Mouse (Mus musculus) embryonic facial prominence, embryonic 14.5 days (tissue): ENCODE measurements around the gene Col3a1. TPM values are rescaled to one million over a fixed set of nuclear protein-coding genes. Genes with fewer than 3 reads are reported as not detected.

Experiments
- ATAC-seq: fragments of 200-750 bp; cut with Nextera tagmentation; 2 replicates; pipeline ENCODE4 v1.8.0; 2017; ENCODE audit warnings: low read depth, moderate number of reproducible peaks, moderate TSS enrichment
- DNase-seq: peaks from one replicate; pipeline ENCODE4 v3.0.0-alpha.2; 2015; ENCODE audit warnings: low spot score
- H3K27ac ChIP-seq: fragments of 300-500 bp; sonication (generic); replicated peaks from 2 replicates; pipeline ENCODE4 v1.5.1; 2014; ENCODE audit warnings: low read depth, mild to moderate bottlenecking, low read length, moderate library complexity
- H3K27me3 ChIP-seq: fragments of 300-500 bp; sonication (generic); replicated peaks from 2 replicates; pipeline ENCODE4 v1.6.1; 2014; ENCODE audit warnings: low read length; ENCODE audit not compliant: control insufficient read depth, insufficient read depth
- H3K36me3 ChIP-seq: fragments of 300-500 bp; sonication (generic); 2 replicates; pipeline ENCODE4 v1.6.1; 2014; ENCODE audit warnings: low read length, mixed read lengths; ENCODE audit not compliant: control insufficient read depth, insufficient read depth
- H3K4me1 ChIP-seq: fragments of 300-500 bp; sonication (generic); 2 replicates; pipeline ENCODE4 v1.6.1; 2014; ENCODE audit warnings: antibody characterized with exemption, low read length; ENCODE audit not compliant: control insufficient read depth, insufficient read depth
- H3K4me2 ChIP-seq: fragments of 300-500 bp; sonication (generic); 2 replicates; pipeline ENCODE4 v1.6.1; 2014; ENCODE audit warnings: low read depth, mild to moderate bottlenecking, low read length, moderate library complexity, mixed read lengths
- H3K4me3 ChIP-seq: fragments of 300-500 bp; sonication (generic); 2 replicates; pipeline ENCODE4 v1.5.1; 2014; ENCODE audit warnings: low read depth, mild to moderate bottlenecking, low read length
- H3K9ac ChIP-seq: fragments of 300-500 bp; sonication (generic); 2 replicates; pipeline ENCODE4 v1.6.1; 2014; ENCODE audit warnings: low read depth, mild to moderate bottlenecking, low read length, moderate library complexity, mixed read lengths
- H3K9me3 ChIP-seq: fragments of 300-500 bp; sonication (generic); 2 replicates; pipeline ENCODE4 v1.6.1; 2016; ENCODE audit warnings: low read length; ENCODE audit not compliant: control insufficient read depth
- WGBS: fragments of 180-500 bp; shearing (Covaris S2); extraction: QIAGEN DNeasy Blood & Tissue Kit; methylation state at CpG from one replicate; pipeline ENCODE4 v1.1.7; 2014; 5-methylcytosine and 5-hydroxymethylcytosine counted together
- polyA plus RNA-seq: library from polyadenylated mRNA; unstranded; fragments of >200 nt; fragmentation: Nextera tagmentation; extraction: Ambion mirVana; gene quantifications from 2 replicates; pipeline ENCODE4 v1.2.1, GENCODE M21; 2014

Col3a1 gene
- polyA plus RNA-seq, 1 experiment from 2014 or later, result 3,558 TPM

- Histone ChIP-seq H3K36me3 (0 out of 2 replicates have a peak, but pooled peaks cover 8% of the 10 kb centered on the region), H3K27ac (peak overlapping the region; percentile 97), H3K4me1 (peaks cover 6% of the 10 kb centered on the region), H3K4me2 (peak overlapping the region; percentile 64), H3K4me3 (peak overlapping the region; percentile 56), H3K27me3 (no peaks in the 10 kb centered on the region), H3K9ac (peak overlapping the region; percentile 83), H3K9me3 (no peaks in the 10 kb centered on the region)
- DNase-seq (peak; percentile 73), ATAC-seq (no peak)
Observed at GRCm38 (mm10) chr1:45311962-45312361, 624 bp downstream of the Col3a1 start.

- Histone ChIP-seq H3K36me3 (peaks cover 9% of the 10 kb centered on the region), H3K4me1 (peaks cover 10% of the 10 kb centered on the region), H3K4me2 (peak overlapping the region; percentile 64), H3K27me3 (no peaks in the 10 kb centered on the region), H3K9ac (peak overlapping the region; percentile 83), H3K27ac (peak overlapping the region; percentile 97), H3K4me3 (peak overlapping the region; percentile 56), H3K9me3 (no peaks in the 10 kb centered on the region)
- peak; percentile 52 for ATAC-seq
- DNase-seq, result peak; percentile 92
Observed at GRCm38 (mm10) chr1:45312870-45313269, 1.5 kb downstream of the Col3a1 start.

- Histone ChIP-seq H3K9me3 (no peaks in the 10 kb centered on the region), H3K27me3 (no peaks in the 10 kb centered on the region), H3K27ac (peak overlapping the region; percentile 97), H3K36me3 (peaks cover 14% of the 10 kb centered on the region), H3K4me3 (peak overlapping the region; percentile 56), H3K4me1 (peaks cover 10% of the 10 kb centered on the region), H3K9ac (peak overlapping the region; percentile 83), H3K4me2 (peak overlapping the region; percentile 64)
- ATAC-seq (peak; percentile 57; the same call in 1 of the 2 replicates), DNase-seq (peak; percentile 94)
- 5% methylated on average over 5 of the region's 11 CpGs for WGBS
Observed at GRCm38 (mm10) chr1:45313696-45314295, 2.5 kb downstream of the Col3a1 start.

GRCm38 (mm10) chr1:45315767-45316528 is 4.6 kb downstream of the Col3a1 start:
- Histone ChIP-seq H3K9ac (peak overlapping the region; percentile 49), H3K4me3 (peak overlapping the region; percentile 15), H3K4me2 (peak overlapping the region; percentile 45), H3K27ac (peak overlapping the region; percentile 58), H3K27me3 (no peaks in the 10 kb centered on the region), H3K4me1 (peaks cover 8% of the 10 kb centered on the region), H3K36me3 (peaks cover 14% of the 10 kb centered on the region), H3K9me3 (no peaks in the 10 kb centered on the region)
- ATAC-seq (no peak), DNase-seq (peak; percentile 49)
- WGBS, result 18% methylated on average over 7 of the region's 7 CpGs

- no peak overlapping the region for H3K9ac ChIP-seq
- 87% methylated on average over 1 of the region's 1 CpGs for WGBS
- peaks cover 8% of the 10 kb centered on the region for H3K4me1 ChIP-seq
- no peaks in the 10 kb centered on the region for H3K27me3 ChIP-seq
- H3K4me2 ChIP-seq, result no peak overlapping the region
- H3K27ac ChIP-seq, result peak overlapping the region; percentile 15; the same call in 1 of the 2 replicates
- no peaks in the 10 kb centered on the region for H3K9me3 ChIP-seq
- H3K4me3 ChIP-seq, result no peak overlapping the region
- DNase-seq, result no peak
- H3K36me3 ChIP-seq, result peaks cover 30% of the 10 kb centered on the region
- no peak for ATAC-seq
Observed at GRCm38 (mm10) chr1:45318241-45318640, 6.9 kb downstream of the Col3a1 start.

- peaks cover 46% of the 10 kb centered on the region for H3K36me3 ChIP-seq
- no peak overlapping the region for H3K9ac ChIP-seq
- DNase-seq (peak; percentile 79), ATAC-seq (no peak)
- H3K9me3 ChIP-seq, result no peaks in the 10 kb centered on the region
- H3K27me3 ChIP-seq, result no peaks in the 10 kb centered on the region
- peaks cover 8% of the 10 kb centered on the region for H3K4me1 ChIP-seq
- H3K4me2 ChIP-seq, result no peak overlapping the region
- no peak overlapping the region for H3K4me3 ChIP-seq
- H3K27ac ChIP-seq, result peak overlapping the region; percentile 52
Observed at GRCm38 (mm10) chr1:45320861-45321260, 9.5 kb downstream of the Col3a1 start.

- WGBS, result 100% methylated on average over 1 of the region's 1 CpGs
- ATAC-seq, result no peak
- no peak for DNase-seq
- H3K4me3 ChIP-seq, result no peak overlapping the region
- H3K4me2 ChIP-seq, result no peak overlapping the region
- H3K36me3 ChIP-seq, result peaks cover 76% of the 10 kb centered on the region
- H3K9me3 ChIP-seq, result no peaks in the 10 kb centered on the region
- no peak overlapping the region for H3K9ac ChIP-seq
- no peaks in the 10 kb centered on the region for H3K27me3 ChIP-seq
- H3K27ac ChIP-seq, result no peak overlapping the region
- no peaks in the 10 kb centered on the region for H3K4me1 ChIP-seq
Observed at GRCm38 (mm10) chr1:45329149-45329548, 17.8 kb downstream of the Col3a1 start.

GRCm38 (mm10) chr1:45355944-45356343 is 44.6 kb downstream of the Col3a1 start:
- no peak overlapping the region for H3K9ac ChIP-seq
- DNase-seq (no peak), ATAC-seq (no peak)
- H3K27ac ChIP-seq, result 0 out of 2 replicates have a peak overlapping the region, but pooled peaks have one; percentile 44
- peaks cover 8% of the 10 kb centered on the region; the same call in 1 of the 2 replicates for H3K36me3 ChIP-seq
- no peaks in the 10 kb centered on the region for H3K9me3 ChIP-seq
- no peaks in the 10 kb centered on the region for H3K27me3 ChIP-seq
- H3K4me1 ChIP-seq, result no peaks in the 10 kb centered on the region
- no peak overlapping the region for H3K4me2 ChIP-seq
- 57% methylated on average over 4 of the region's 4 CpGs for WGBS
- no peak overlapping the region for H3K4me3 ChIP-seq
